Mouse (Mus musculus) hindbrain, embryonic 14.5 days (tissue): ENCODE results near the gene Lama5. TPM values are rescaled to one million over a fixed set of nuclear protein-coding genes. Genes with fewer than 3 reads are reported as not detected.
A peak's percentile ranks its signal among the peaks of the same experiment; 100 is the strongest.
"Not testable (repeated sequence)": the region's sequence is repeated elsewhere in the genome, so short reads cannot be mapped to it uniquely, and the experiment has no call there.

ENCODE experiments used
- ATAC-seq: fragments of 200-750 bp; cut with Nextera tagmentation; 2 replicates; pipeline ENCODE4 v1.8.0; 2017; ENCODE audit warnings: moderate number of reproducible peaks, mild to moderate bottlenecking, moderate TSS enrichment, moderate library complexity; ENCODE audit not compliant: low FRiP score
- DNase-seq: peaks from one replicate; pipeline ENCODE4 v3.0.0-alpha.2; 2015; ENCODE audit warnings: low spot score
- H3K27ac ChIP-seq: fragments of 300-500 bp; sonication (generic); 2 replicates; pipeline ENCODE4 v1.5.1; 2014; ENCODE audit warnings: mild to moderate bottlenecking, moderate library complexity
- H3K27me3 ChIP-seq: fragments of 300-500 bp; sonication (generic); 2 replicates; pipeline ENCODE4 v1.6.1; 2014; ENCODE audit warnings: mild to moderate bottlenecking, low read length, mixed read lengths; ENCODE audit not compliant: control insufficient read depth, insufficient read depth
- H3K36me3 ChIP-seq: fragments of 300-500 bp; sonication (generic); replicated peaks from 2 replicates; pipeline ENCODE4 v1.6.1; 2014; ENCODE audit not compliant: control insufficient read depth, insufficient read depth
- H3K4me1 ChIP-seq: fragments of 300-500 bp; sonication (generic); replicated peaks from 2 replicates; pipeline ENCODE4 v1.6.1; 2014; ENCODE audit warnings: antibody characterized with exemption, low read length, mixed read lengths; ENCODE audit not compliant: control insufficient read depth, insufficient read depth
- H3K4me2 ChIP-seq: fragments of 300-500 bp; sonication (generic); replicated peaks from 2 replicates; pipeline ENCODE4 v1.6.1; 2014; ENCODE audit warnings: mild to moderate bottlenecking, moderate library complexity
- H3K4me3 ChIP-seq: fragments of 300-500 bp; sonication (generic); replicated peaks from 2 replicates; pipeline ENCODE4 v1.5.1; 2014; ENCODE audit warnings: mild to moderate bottlenecking, low read length
- H3K9ac ChIP-seq: fragments of 300-500 bp; sonication (generic); 2 replicates; pipeline ENCODE4 v1.6.1; 2014
- H3K9me3 ChIP-seq: fragments of 300-500 bp; sonication (generic); 2 replicates; pipeline ENCODE4 v1.6.1; 2016; ENCODE audit warnings: low read length; ENCODE audit not compliant: control insufficient read depth
- WGBS: fragments of 180-500 bp; shearing (Covaris S2); extraction: QIAGEN DNeasy Blood & Tissue Kit; methylation state at CpG from one replicate; pipeline ENCODE4 v1.1.7; 2014; 5-methylcytosine and 5-hydroxymethylcytosine counted together
- polyA plus RNA-seq: library from polyadenylated mRNA; unstranded; fragments of >200 nt; fragmentation: Nextera tagmentation; extraction: Ambion mirVana; gene quantifications from 2 replicates; pipeline ENCODE4 v1.2.1, GENCODE M21; 2014

The Lama5 gene
- polyA plus RNA-seq, 1 experiment from 2014 or later, result 2.9 TPM

DNA sequence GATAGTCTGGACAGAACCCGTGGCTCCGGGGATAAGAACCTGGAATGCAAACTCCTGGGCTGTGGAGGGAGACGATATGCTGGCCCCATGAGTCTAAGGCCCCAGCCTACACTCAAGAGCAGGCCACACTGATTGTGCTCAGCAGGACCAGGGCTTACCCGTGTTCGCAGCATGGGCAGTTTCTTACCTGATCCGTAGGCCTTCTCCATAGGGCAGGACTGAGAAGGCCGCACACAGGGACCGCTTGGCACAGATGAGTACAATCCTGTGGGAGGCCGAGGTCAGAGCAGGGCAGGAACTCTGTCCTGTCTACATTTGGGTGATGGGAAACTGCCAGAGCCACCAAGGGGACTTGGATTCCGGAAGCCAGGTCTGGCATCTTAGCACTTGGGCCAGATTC, 37.2 kb upstream of the Lama5 start:
- Histone ChIP-seq H3K9me3 (no peaks in the 10 kb centered on the region), H3K27me3 (no peaks in the 10 kb centered on the region), H3K4me1 (peaks cover 6% of the 10 kb centered on the region), H3K4me3 (no peak overlapping the region), H3K27ac (no peak overlapping the region), H3K4me2 (no peak overlapping the region), H3K36me3 (peaks cover 78% of the 10 kb centered on the region), H3K9ac (no peak overlapping the region)
- DNase-seq, result no peak
- 92% methylated on average over 10 of the region's 10 CpGs for WGBS
- ATAC-seq, result no peak

DNA sequence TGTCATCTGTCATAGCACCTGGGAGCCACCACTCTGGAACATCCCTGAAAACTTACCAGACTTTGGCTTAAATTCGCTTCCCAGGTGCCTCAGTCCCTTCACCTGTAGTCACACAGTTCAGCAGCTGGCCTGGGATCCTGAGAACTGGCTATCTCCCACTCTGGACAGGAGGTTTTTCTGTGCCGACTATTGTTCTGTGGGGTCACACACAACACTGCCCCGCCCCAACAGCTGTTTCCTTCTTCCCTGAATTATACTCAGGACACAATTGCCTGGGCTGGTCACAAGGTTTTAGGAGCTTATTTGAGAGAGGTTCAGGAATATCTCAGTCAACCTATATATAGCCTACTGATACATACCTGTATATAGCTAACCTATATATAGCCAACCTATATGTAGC, 36.8 kb upstream of the Lama5 start:
- Histone ChIP-seq H3K36me3 (peaks cover 78% of the 10 kb centered on the region), H3K27me3 (no peaks in the 10 kb centered on the region), H3K9me3 (no peaks in the 10 kb centered on the region), H3K27ac (no peak overlapping the region), H3K4me1 (peaks cover 7% of the 10 kb centered on the region), H3K9ac (no peak overlapping the region), H3K4me3 (no peak overlapping the region), H3K4me2 (no peak overlapping the region)
- ATAC-seq (no peak), DNase-seq (no peak)
- 84% methylated on average over 3 of the region's 3 CpGs for WGBS

DNA sequence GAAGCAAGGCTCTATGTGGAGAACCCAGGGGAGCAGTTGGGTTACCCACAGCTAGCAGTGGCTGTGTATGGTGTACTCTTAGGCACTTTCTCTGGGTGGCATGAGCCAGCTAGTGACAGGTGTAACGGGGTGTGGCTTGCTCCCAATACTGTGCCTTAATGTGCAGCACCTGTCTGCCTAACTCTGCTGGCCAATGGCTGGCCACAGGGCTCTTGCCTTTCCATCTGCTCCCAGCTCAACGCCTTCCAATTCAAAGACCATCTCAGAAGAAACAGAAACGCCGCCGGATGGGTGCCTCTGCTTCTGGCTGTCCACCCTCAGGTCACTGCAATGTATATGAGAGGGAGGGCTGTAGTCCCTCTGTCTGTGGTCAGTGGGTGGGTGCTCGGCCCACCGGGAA, 36.2 kb upstream of the Lama5 start:
- Histone ChIP-seq H3K27me3 (no peaks in the 10 kb centered on the region), H3K4me1 (peaks cover 7% of the 10 kb centered on the region), H3K36me3 (peaks cover 77% of the 10 kb centered on the region), H3K27ac (no peak overlapping the region), H3K4me3 (no peak overlapping the region), H3K4me2 (no peak overlapping the region), H3K9ac (no peak overlapping the region), H3K9me3 (no peaks in the 10 kb centered on the region)
- ATAC-seq (no peak), DNase-seq (no peak)
- 92% methylated on average over 7 of the region's 7 CpGs for WGBS

DNA sequence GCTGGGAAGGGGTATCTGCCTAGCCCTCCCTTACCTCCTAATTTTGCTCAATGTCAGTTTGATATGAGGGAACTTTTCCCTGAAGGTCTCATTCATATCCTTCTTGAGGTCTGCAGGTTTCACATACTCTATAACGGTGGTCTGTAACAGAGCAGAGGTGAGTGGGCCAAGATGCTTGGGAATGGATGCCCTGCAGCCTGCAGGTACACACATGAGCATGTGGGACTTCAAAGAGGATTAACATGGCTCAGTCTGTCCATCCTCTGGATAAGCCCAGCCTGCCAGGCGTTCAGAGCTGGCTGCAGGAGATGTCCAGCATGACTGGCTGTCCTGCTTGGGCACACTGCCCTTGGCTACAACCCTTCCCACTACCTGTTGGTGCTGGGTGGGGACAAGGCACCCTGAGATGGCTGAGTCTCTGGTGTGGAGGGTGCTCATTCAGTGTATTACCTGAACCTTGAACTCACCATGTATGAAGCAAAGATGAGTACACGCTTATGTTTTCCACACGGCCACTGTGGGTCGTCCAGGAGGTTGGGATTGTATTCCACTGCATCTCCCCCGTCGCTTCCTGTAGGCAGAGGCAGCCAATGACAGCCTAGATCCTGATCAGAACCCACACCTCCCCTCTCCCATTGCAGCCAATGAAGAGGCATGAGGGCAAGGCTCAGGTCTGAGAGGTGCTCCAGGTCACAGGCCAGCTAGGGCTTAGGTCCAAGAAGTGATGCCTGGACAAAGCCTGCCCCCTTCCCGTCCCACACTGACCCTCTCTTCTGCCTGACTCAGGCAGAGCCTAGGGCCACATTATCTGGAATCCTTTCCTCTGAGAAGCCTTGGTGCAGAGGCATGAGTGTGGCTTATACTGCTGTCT, 35.2 kb upstream of the Lama5 start:
- no peak for DNase-seq
- Histone ChIP-seq H3K27ac (no peak overlapping the region), H3K9ac (no peak overlapping the region), H3K36me3 (peaks cover 66% of the 10 kb centered on the region), H3K4me1 (peaks cover 12% of the 10 kb centered on the region), H3K4me3 (no peak overlapping the region), H3K9me3 (no peaks in the 10 kb centered on the region), H3K4me2 (no peak overlapping the region), H3K27me3 (no peaks in the 10 kb centered on the region)
- no peak for ATAC-seq
- WGBS, result 69% methylated on average over 8 of the region's 8 CpGs

DNA sequence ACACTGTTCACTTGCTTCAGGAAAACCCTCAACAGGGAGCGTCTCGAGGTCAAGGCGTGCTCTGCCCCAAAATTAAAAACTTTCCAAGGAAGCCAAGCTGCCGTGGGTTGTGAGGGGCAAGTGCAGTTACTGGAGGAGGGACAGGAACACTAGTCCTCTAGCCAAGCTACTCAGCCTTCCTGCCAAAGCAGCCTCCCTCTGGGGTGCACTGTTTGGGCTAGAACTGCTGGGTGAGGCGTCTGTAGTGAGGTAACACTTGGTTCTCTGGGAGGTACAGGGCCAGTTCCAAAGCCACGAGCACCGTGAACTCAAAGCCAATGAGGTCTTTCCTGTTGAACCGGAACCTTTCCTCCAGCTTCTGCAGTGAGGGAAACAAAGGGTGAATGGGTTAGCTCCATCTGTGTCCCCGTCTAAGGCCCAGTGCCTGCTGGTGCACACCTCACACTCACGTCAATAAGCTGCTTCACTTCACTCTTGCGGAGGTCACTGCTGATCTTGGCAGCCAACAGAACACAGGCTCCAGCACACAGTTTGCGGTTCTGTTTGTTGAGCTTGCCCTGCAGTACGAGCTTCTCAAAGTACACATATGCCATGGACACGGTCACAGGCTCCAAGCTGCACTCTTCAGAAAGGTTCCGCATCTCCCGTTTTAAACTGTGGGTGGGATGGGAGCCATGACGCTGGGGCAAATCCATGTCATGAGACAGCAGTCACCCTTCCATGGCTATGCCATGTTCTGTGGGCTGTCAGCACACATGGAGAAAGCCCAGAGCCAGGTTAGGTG, 34.4 kb upstream of the Lama5 start:
- not testable (repeated sequence) for H3K27me3 ChIP-seq

DNA sequence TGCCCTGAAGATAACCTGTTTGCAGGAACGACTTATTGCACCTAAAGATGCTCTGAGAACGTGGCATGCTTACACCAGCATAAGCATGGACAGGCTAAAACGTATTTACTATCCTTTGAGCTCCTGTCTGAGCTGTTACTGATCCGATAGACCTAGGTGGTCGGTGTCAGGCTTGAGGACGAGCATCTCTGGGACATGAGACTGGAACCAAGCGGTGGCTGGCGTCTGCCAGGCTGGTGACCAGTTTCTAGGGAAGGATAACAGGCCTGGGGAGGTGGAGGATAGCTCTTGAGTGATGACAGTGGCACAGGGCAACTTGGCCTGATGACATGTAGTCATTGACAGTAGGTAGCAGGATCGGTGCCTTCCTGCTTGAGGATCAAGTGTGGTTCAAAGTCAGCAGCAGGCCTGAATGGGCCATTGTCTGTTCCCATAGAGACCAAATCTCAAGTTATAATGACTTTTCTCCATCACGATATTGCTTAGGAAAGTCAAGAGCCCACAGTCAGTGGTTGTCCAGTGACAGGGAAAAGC, 33.4 kb upstream of the Lama5 start:
- not testable (repeated sequence) for H3K4me2 ChIP-seq, H3K9ac ChIP-seq, ATAC-seq, H3K9me3 ChIP-seq, H3K4me3 ChIP-seq, H3K27me3 ChIP-seq, H3K27ac ChIP-seq, DNase-seq
- 84% methylated on average over 10 of the region's 10 CpGs for WGBS
- Histone ChIP-seq H3K36me3 (peaks cover 60% of the 10 kb centered on the region), H3K4me1 (peaks cover 14% of the 10 kb centered on the region)

More for the DNA sequence above, 34.4 kb upstream of the Lama5 start:
- H3K4me2 ChIP-seq, H3K27ac ChIP-seq, H3K9ac ChIP-seq, H3K4me3 ChIP-seq, ATAC-seq, H3K9me3 ChIP-seq, DNase-seq: not testable (repeated sequence)
- H3K4me1 ChIP-seq, result peaks cover 14% of the 10 kb centered on the region
- WGBS, result 72% methylated on average over 17 of the region's 17 CpGs
- peaks cover 65% of the 10 kb centered on the region for H3K36me3 ChIP-seq

DNA sequence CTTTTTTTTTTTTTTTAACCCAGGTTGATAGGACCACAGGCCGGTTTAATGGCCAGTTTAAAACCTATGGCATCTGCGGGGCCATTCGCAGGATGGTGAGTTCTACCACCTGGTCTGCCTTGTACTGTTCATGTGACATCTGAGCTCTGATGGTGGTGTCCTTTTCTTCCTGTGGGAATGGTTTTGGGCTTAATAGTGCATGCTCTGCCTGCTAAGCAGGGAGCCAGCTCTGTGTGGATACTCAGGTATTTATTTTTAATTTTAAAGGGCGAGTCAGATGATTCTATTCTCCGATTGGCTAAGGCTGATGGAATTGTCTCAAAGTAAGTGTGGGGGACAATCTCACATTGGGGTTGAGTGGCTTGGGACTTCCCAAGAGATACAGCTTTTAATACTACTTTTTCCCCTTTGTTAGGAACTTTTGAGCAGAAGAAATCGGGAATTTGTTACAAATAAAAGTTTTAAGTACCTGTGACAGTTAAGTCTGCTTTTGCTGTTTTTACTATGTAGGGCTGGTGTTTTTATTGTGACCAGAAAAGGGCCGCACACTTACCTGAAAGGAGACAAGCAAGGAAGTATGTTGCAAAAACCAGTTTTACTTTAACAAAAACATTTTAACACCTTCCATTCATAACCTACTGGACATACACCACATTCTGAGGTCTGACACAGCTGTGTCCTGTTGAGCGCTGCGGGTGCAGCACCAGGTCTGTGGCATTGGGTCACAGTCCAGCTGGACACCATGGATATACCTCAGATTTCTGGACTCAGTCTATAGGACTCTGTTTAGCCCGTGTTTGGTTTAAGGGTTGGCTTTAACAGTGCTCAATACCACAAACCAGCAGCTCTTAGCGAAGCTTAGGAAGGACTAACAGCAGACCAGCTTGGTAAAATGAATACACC, 32.6 kb upstream of the Lama5 start:
- no peak for DNase-seq
- Histone ChIP-seq H3K4me3 (peak overlapping the region; percentile 74), H3K27me3 (no peaks in the 10 kb centered on the region), H3K9me3 (no peaks in the 10 kb centered on the region), H3K27ac (peak overlapping the region; percentile 79; the same call in 1 of the 2 replicates), H3K4me1 (peaks cover 14% of the 10 kb centered on the region), H3K4me2 (peak overlapping the region; percentile 87), H3K9ac (peak overlapping the region; percentile 84), H3K36me3 (peaks cover 52% of the 10 kb centered on the region)
- no peak for ATAC-seq
- 56% methylated on average over 11 of the region's 11 CpGs for WGBS

DNA sequence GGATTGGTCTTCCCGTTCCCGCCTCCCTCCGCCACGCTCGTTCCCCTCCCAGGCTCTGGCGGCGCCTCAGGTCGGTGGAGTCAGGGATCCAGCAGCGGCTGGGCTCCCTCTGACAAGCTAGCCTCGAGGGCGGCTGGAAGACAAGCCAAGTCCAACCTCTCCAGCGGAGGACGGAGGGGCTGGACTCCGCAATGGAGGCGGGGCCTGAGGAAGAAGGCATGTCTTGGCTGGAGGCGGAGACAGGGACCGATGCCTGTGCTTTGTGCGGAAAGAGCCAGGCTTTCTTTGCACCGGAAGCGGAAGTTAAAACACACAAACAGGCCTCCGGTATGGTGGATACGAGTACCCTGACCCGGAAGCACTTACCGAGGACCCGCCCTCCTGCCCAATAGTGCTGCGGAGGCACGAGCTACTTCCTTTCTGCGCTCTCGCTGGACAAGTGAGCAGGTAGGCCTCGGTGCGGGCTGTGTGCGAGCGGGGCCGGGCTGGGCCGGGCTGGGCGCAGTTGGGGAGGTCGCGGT, 31.4 kb upstream of the Lama5 start, which contains the start of gene Rps21:
Gene Rps21 (plus strand): TSS at position 377 of the 521 bp plus-strand sequence.
- DNase-seq (peak; percentile 100), ATAC-seq (peak; percentile 97)
- H3K4me3 ChIP-seq, result peak within 1 kb of the TSS; percentile 74
- H3K4me1 ChIP-seq, result peaks cover 14% of the 10 kb centered on the region
- H3K9ac ChIP-seq, result peak within 1 kb of the TSS; percentile 84
- H3K27ac ChIP-seq, result peak within 1 kb of the TSS; percentile 88
- whole genome bisulfite sequencing, result under 1% methylated on average over 34 of the region's 38 CpGs
- H3K4me2 ChIP-seq, result peak within 1 kb of the TSS; percentile 87
- no peaks in the 10 kb centered on the region for H3K9me3 ChIP-seq
- H3K27me3 ChIP-seq, result no peaks in the 10 kb centered on the region
- peaks cover 41% of the 10 kb centered on the region for H3K36me3 ChIP-seq
